Mouse (Mus musculus) liver, postnatal 0 days (tissue): ENCODE data around the gene Nt5dc3.

Source experiments
- CTCF ChIP-seq: sonication (generic); IDR thresholded peaks from 2 replicates; pipeline ENCODE4 v1.5.1; 2016; ENCODE audit warnings: antibody characterized with exemption, low read depth
- EP300 ChIP-seq: IDR thresholded peaks from 2 replicates; pipeline ENCODE4 v1.6.1; 2016; ENCODE audit warnings: antibody characterized with exemption, low read depth, mild to moderate bottlenecking

GRCm38 (mm10) chr10:86863429-86863828, 84.6 kb downstream of the Nt5dc3 start:
- TF ChIP-seq EP300, result no peak
- peak; percentile 54 for TF ChIP-seq CTCF
